Mouse (Mus musculus) hematopoietic stem cell, adult 5-6 weeks (primary cell): ENCODE measurements around the gene Panx2. TPM values are rescaled to one million over a fixed set of nuclear protein-coding genes. Genes with fewer than 3 reads are reported as not detected.

ENCODE experiments used
- ATAC-seq, 2 experiments: fragments of 125-278 bp in 1 of 2; replicated peaks in 1 of 2; 2 replicates each; pipeline ENCODE4 v1.8.0; 2016 to 2017; ENCODE audit warnings: inconsistent platforms in 2 of 2, mild to moderate bottlenecking in 2 of 2, moderate number of reproducible peaks in 2 of 2, low read depth in 1 of 2, moderate TSS enrichment in 1 of 2; ENCODE audit not compliant: low FRiP score in 2 of 2, poor library complexity in 2 of 2, severe bottlenecking in 2 of 2, insufficient read depth in 1 of 2, low TSS enrichment in 1 of 2
- total RNA-seq: library from RNA; stranded (forward); fragments of 172-1452, 232-1000 nt; gene quantifications from 2 replicates; pipeline ENCODE4 v1.2.3, GENCODE M21; 2017

Gene Panx2
- 0.56 TPM in 1 of 2 replicates, not detected in the other for total RNA-seq

DNA sequence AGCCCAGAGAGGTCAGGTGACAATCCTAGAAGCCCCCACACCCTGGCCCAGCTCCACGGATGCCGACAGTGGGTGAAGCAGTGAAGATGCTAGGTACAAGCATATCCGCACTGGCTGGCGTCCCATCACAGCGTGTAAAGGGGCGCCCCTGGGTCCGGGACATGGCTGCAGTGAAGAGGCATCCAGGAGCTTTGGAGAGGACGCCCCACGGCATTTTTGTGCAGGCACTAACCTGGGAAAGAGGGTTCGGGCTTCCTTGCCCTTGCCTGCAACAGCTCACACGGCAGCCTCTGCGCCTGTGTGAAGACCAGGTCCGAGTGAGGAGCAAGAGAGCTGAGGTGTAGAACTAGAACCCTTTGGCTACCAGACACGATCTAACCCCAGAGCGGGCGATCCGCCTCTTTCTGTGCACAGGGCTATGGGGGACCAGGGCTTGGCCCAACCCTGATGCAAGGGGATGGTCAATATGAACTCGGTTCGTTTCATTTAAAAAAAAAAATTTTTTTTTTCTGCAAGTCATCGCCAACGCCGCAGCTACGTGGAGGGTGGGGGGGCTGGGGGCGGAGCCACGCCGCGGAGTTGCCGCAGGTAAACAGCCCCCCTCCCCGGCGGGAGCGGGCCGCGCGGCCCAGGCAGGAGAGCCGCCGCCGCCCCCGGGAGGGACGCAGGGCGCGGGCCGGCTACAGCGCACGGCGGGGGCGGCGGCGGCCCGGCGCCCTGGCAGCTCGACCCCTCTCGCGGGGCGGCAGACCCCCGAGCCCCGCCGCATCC is at the start of gene Panx2:
Gene Panx2 (plus strand): TSS at position 574 of the 771 bp plus-strand sequence.
- peak; percentile 18 to 43; a peak in 2 of 4 replicates for ATAC-seq

DNA sequence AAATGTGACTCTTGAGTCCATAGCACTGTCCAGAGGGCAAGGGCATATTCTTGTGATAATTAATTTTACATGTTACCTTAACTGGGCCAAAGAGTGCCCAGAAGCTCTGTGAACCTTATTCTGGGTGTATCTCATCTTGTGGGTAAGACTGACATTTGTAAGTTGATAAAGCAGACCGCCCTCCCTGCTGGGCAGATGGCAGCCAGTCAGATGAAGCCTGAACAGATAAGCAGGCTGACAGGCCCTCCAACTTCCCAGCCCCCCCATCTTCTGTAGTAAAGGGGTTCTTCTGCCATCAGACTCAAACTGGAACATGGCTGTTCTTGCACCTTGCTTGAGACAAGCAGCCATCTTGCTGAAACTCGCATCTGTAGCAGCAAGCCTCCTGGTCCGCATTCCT is 42.8 kb upstream of the Panx2 start:
- no peak for ATAC-seq

DNA sequence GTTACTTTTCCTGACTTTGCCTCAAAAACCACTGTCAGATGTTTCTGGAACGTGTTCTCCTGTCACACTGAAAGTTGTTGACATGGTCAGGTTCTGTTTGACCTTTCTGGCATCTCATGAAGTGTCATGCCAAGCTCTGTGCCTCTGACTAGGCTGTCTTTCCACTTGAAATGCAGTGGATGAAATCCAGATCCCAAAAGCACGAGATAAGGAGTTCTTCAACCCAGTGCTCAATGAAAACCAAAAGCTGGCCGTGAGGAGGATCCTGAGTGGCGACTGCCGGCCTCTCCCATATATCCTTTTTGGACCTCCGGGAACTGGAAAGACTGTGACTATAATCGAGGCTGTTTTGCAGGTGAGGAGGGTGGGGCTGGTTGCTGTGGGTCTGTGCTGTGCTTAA is 39.4 kb upstream of the Panx2 start:
- ATAC-seq = no peak

DNA sequence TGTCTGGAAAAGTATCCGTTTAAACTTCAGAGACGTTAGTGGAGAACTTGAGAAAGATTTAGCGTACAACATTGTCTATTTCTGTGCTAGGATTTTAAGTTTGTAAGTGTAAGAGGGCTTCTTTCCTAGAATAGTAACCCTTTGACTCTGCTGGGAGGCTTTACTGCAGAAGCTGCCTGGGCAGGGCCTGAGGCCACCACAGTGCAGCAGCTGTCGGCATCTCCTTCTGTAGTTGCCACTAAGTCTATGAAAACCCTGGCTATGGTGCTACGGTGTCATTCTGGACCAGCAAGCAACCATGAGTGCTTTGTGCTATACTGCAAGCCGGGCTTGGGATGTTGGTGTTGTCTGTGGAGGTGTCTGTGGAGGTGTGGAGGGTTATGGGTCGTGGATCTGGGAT is 39.0 kb upstream of the Panx2 start:
- ATAC-seq = no peak

DNA sequence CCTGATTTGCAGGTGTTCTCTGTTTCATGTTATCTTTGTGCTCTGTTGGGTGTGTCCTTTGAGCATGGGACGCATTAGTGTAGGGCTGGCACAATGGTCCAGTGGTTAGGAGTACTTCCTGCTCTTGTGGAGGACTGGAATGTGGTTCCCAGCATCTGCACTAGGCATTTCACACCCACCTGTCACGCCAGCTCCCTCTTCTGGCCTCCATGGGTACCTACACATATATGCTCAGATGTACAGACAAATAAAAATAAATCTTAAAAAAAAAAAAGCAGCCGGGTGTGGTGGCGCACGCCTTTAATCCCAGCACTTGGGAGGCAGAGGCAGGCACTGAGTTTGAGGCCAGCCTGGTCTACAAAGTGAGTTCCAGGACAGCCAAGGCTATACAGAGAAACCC is 15.2 kb upstream of the Panx2 start:
- ATAC-seq = no peak

DNA sequence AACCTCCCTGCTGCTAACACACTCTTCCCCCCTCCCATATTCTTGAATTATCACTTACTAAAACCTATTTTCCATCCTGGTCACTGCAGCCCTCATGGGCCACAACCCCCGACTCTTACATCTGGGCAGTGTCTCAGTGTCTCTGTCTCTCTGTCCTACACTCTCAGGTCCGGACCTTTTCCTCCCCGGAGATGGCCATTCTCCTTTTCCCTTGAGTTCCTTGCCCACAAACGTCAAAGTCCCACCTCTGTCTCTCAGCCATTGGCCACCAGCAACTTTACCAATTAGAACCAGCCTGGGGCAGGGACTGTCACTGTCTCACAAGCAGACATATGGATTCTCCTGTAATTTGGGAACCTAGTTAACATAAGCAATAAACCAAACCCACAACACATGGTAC is 13.2 kb upstream of the Panx2 start:
- no peak for ATAC-seq

DNA sequence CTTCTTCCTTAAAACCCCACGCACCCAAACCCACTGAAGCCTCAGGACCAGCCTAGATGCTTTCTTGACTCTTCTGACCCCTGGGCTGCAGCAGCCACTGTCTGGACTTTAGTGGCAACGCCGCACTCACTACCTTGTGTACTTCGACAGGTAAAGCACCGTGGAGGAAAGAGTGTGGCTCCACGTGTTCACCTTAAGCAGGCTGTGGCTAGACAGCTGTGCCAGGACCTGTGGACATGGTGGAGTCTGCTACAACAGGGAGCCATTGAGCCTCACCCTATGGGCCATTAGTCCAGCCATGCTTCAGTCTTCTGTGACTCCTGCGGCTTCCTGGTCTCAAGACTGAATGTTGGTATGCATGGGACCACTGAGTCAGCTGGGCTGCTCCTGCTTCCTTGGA is 4.9 kb upstream of the Panx2 start:
- no peak for ATAC-seq

DNA sequence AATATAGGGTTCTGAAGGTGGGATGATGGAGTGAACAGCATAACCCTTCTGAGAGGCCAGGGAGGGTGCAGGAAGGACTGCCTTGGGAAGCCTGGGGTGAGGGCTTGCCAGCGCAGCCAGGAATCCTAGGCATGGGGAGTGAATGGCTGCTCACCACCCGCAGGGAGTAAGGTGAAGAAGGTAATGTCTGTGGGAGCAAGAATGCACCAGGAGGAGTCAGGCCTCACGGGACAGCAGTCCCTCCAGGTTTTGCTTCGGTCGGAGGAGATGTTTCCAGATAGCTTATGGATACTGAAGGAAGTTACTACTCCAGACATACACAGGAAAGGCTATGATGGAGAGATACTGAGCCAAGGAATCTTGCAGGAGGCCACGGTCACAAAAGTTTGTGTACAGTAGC is 798 bp upstream of the Panx2 start:
- ATAC-seq = no peak

DNA sequence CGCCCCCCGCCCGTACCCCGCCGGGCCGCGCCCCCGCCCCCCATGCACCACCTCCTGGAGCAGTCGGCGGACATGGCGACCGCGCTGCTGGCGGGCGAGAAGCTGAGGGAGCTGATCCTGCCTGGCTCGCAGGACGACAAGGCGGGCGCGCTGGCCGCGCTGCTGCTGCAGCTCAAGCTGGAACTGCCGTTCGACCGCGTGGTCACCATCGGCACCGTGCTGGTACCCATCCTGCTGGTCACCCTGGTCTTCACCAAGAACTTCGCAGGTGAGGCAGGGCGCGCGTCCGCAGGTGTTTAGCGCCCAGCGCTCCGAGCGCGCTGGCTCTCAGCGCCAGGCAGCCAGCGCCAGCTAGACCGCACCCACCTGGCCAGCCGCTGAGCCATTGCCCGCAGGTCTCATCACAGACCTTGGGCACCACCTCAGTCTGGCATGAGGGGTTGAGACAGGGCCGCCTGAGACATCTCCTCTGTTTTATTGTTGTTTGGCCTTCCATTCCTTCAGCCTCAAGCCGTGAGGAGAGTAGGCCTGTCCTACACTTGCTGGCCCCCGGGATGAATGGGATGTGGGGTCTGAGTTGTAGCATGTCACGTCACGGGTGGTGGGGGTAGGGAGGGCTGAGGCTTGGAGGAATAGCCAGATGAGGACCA is 623 bp downstream of the Panx2 start:
- ATAC-seq = peak in 1 of 2 experiments; percentile 26; a peak in 1 of 4 replicates

DNA sequence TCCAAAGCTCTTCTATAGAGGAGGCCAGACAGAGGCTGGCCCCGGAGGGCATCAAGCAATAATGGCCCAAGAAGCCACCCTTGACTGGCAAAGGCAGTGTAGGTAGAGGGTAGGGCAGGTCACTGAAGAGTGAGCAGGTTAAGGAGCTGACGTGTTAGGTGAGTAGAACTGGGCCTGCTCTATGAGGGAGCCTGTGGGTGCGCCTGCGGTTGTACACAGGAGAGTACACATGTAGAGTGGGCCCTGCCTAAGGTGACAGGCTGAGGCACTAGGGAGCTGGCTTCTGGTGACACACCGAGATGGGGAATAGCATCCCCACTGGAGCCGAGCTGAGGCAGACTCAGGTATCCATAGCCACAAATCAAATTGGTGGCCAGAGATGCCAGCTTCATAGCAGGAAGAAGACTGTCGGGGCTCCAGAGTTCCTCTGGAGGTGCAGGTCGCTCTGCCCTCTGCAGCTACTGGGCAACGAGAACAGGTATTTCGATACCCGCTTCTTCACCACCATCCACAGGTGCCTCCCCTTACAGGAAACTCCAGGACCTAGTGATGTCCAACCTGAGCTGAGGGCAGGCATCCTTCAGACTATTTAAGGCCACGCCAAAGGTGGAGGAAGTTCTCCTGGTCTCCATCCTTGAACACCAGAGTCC is 1.4 kb downstream of the Panx2 start:
- no peak for ATAC-seq

DNA sequence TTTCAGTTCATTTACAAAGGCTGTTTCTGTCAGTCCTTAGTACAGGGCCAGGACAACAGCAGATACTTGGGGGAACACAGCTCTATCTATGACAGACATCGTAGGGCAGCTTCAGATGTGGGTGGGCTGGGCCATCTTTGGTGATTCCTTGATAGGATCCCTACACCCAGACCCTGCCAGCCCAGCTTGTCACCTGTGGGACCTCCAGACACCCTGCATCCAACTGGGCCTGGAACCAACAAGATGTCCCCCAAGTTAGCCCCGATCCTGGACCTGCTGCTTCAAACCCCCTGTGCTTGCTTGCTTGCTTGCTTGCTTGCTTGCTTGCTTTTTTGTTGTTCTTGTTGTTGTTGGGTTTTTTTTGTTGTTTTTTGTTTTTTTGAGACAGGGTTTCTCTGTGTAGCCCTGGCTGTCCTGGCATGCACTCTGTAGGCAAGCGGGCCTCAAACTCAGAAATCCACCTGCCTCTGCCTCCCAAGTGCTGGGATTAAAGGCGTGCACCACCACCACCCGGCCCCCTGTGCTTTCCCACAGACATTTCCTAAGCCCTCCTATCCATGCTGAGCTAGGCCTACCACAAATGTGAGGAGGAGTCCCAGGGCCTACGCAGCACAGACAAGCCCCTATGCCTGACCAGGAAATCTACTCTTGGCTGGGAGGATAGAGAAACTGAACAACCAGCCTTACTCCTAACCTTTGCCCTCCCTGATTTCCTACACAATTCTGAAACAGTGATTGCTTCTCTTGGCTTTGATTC is 2.4 kb downstream of the Panx2 start:
- ATAC-seq = no peak

DNA sequence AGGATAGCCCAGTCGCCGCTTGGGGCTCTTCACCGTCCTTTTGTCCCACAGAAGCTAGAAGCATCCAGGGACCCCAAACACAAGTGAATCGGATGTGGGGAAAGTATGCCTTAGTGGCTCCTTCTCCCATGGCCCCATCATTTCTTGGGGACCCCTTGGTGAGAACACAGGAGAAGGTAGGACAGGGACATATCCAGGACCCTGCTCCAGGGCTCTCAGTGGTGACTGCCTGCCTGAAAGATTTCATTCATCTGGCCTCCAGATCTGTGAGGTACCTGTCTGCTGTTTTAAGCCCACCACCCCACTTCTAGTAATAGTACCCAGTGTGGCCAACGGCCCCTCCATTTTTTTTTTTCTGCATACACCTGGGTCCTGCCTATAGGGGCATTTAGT is 3.0 kb downstream of the Panx2 start:
- no peak for ATAC-seq

DNA sequence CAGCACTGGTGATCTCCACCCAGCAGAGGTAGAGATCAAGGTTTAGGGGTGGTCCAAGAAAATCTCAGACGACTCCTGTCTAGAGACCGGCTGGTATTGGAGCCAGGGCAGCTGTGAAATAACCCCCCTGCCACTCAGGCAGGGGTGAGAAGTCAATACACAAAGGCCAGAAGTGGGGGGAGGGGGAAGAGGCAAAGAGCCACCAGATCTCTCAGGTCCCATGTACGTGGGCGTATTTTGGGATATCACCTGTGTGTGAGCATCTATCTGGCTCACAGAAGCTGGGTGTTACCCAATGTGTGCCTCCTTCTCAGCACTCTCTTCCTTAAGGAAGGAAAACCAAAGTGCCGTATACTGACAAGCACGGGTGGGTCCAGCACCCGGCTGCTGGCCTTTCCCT is 3.5 kb downstream of the Panx2 start:
- no peak for ATAC-seq

DNA sequence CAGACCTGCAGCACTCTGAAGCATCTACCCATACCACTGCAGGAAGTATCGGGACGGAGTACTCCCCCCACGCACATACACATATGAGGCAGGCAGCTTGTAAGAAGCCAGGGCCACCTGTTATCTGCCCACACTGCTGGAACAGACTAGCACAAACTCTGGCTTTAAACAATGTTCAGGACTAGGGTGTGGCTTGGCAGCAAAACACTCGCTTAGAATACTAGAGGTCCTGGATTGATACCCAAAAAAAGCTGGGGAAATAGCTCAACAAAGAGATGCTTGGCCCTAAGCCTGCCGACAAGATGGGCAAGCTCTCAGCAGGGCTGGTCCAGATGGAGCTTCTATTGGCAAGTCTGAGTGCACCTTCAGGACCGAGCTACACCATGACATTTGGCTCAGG is 4.0 kb downstream of the Panx2 start:
- ATAC-seq = no peak

DNA sequence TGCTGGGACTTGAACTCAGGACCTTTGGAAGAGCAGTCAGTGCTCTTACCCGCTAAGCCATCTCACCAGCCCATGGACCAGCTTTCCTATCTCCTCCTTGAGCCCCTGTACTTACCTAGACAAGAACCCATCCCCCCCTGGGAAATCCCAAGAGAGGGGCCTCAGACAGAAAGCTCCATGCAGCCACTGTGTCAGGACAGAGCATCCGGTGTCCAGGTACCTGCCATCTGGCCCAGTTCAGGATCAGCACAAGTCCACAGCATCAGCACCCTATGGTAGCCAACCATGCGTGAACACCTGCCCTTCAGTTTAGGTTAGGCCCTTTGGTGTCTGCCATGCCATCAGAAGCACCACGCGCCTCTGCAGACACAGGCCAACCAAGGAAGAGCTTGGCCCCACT is 5.4 kb downstream of the Panx2 start:
- no peak for ATAC-seq

DNA sequence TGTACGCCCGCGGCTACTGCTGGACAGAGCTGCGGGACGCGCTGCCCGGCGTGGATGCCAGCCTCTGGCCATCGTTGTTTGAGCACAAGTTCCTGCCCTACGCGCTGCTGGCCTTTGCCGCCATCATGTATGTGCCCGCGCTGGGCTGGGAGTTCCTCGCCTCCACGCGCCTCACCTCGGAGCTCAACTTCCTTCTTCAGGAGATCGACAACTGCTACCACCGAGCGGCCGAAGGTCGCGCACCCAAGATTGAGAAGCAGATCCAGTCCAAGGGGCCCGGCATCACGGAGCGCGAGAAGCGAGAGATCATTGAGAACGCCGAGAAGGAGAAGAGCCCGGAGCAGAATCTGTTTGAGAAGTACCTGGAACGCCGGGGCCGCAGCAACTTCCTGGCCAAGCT is 8.1 kb downstream of the Panx2 start:
- ATAC-seq = peak; percentile 57 to 58; a peak in 3 of 4 replicates

DNA sequence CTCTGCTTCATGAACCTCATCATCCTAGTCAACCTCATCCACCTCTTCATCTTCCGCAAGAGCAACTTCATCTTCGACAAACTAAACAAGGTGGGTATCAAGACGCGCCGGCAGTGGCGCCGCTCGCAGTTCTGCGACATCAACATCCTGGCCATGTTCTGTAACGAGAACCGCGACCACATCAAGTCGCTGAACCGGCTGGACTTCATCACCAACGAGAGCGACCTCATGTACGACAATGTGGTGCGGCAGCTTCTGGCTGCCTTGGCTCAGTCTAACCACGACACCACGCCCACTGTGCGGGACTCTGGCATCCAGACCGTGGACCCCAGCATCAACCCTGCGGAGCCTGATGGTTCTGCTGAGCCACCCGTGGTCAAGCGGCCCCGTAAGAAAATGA is 8.7 kb downstream of the Panx2 start:
- ATAC-seq = no peak

DNA sequence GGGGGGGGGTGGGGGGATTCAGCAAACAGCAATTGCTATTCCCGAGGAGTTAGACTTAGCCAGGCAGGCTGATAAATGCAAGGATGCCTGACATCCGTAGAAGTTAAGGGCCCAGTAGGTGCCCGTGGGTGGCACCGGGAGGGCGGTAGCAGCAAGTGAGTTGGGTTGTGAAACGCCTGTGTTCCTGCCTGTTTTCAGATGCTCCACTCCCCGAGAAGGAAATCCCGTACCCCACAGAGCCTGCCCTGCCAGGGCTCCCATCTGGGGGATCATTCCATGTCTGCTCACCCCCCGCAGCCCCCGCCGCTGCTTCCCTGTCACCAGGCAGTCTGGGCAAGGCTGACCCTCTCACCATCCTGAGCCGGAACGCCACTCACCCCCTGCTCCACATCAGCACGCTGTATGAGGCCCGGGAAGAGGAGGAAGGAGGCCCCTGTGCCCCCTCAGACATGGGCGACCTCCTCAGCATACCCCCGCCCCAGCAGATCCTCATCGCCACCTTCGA is 9.9 kb downstream of the Panx2 start:
- ATAC-seq = no peak
